Mouse (Mus musculus) adrenal gland, postnatal 10 days (tissue): ENCODE measurements at regions not wholly inside any gene's neighbourhood (a gene's known extent, or its start where the extent isn't known, plus 50 kb on each side); places are given as distances from the start of the nearest gene placed in this dataset.

Experiments
- DNase-seq: peaks from one replicate; pipeline ENCODE4 v3.0.0; 2021; ENCODE audit warnings: mixed read lengths

GRCm38 (mm10) chr9:96419151-96419550 lies 54.9 kb upstream of the Atp1b3 start:
- peak; percentile 64 for DNase-seq

- DNase-seq = peak; percentile 46
Measured at GRCm38 (mm10) chr9:96415873-96416570, 51.8 kb upstream of the Atp1b3 start.
